Mouse (Mus musculus): Measurements from ENCODE around the gene Arhgap31. TPM values are rescaled to one million over a fixed set of nuclear protein-coding genes. Genes with fewer than 3 reads are reported as not detected.

Arhgap31 gene
- 14.2 TPM for polyA plus RNA-seq (2014; fragmentation: Illumina TruSeq; extraction: RNeasy Lipid Tissue Mini Kit (QIAGEN cat#74804); ENCODE audit: low read depth, low replicate concordance)

DNA sequence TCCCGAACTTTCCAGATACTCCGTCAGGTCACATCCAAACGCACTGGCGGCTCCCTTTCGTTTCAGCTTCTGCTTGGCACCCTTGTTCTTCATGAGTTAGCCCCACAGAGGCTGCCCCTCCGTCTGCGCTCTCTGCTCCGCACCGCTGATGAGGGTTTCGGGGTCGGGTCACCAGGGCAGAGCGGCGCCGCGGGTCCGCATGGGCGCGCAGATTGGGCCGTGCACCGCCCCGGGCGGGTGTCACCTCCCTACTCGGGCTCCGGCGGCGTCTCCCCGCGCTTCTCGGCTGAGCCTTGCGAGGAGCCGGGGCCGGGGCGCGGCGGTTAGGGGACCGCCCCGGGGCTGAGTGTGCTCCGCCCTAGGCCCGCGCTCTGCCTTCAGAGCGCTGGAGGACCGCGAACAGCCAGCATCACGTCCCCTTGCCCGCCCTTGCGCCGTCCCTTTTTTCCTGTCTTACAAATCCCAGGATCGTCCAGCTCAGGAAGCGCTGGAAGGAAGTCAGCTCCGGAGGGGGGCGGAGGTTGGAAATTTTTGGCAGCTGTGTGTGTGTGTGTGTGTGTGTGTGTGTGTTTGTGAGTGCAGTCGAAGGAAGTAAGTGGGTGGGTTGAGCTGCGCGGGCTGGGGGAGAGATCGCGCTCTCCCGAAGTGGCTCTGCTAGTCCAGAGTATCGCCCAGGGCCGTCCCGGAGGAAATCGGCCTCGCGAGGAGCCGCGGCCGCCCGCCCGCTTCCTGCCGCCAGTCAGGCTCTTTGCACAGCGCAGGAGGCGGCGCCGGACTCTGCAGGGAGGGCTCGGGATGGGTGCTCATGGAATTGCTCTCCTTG is at the start of gene Arhgap31:
TSS of gene Arhgap31 (minus strand) at position 694 of the 823 bp plus-strand sequence.

DNA sequence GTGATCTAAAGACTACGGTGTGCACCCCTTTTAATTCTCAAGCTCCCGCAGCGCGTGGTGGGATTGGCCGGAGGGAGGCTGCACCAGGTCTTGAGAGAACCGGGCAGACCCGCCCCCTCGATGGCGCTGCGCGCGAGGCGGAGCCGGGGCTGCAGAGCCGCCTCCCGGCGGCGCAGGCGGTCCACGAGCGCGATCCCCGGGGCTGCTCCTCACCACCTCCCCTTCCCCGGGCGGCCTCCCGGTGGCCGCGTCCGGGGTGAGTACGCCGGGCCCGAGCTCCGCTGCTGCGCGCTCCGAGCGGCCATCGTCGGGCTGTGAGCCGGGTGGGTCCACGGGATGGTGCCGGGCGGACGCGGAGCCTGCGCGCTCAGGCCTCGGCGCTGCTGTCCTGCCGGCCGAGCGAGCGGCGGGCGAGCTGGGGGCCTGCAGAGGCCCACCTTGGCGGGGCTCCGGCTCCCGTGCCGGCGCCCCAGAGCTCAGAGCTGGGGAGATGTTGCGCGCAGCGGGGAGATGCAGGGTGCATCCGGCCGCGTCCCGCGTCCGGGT is 29.1 kb upstream of the Arhgap31 start, which contains the start of gene B4galt4:
TSS of gene B4galt4 (plus strand) at position 152 of the 546 bp plus-strand sequence.

GRCm38 (mm10) chr16:38558221-38558748 is 154.8 kb downstream of the Arhgap31 start, which contains the start of gene Tmem39a:
Gene Tmem39a, plus strand, starts transcription at chr16:38558698.

DNA sequence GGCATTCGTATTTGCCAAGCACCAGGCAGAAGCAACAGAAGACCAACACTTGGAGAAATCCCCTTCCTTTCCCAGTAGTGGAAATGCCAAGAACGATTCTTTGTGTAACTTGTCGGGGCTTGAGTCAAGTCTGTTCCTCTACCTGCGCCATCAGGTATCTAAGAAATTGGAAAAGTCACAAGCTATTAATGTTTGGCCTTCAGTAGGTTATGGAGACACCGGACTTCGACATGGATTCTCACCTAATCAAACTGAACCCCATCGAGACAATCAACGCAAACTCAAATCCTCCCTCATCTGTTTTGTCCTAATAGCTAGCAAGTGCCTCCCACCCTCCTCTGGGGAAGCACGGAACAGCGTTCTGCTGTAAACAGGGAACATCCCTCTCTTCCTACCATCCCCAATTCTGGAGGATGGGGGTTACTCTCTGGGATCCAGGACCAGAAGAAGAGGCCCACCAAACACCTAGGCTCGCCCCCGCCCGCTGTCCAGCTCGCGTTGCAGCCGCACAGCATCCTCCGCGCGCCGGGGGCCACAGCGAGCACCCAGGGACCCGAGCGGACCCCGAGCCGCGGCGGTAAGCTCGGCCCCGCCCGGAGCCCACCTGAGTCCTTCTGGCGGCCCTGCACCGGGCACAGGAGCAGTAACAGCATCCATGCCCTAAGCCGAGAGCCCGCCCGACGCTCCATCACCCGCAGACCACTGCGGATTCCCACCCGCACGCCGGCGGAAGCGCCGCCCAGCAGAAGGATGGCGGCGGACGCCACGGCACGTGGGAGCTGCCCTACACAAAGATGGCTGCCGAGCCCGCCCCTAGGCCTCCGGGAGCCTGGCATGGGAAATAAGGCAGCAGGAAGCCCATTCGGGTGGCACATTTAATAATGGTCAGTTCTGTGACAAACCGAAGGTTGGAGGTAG is 163.3 kb downstream of the Arhgap31 start, which contains the start of gene Poglut1:
TSS of gene Poglut1 (minus strand) at position 780 of the 918 bp plus-strand sequence.

Other genes starting within 250 kb of the Arhgap31 start
- 21.6 TPM for gene Timmdc1, start 190.6 kb downstream of the Arhgap31 start, polyA plus RNA-seq (2014; fragmentation: Illumina TruSeq; extraction: RNeasy Lipid Tissue Mini Kit (QIAGEN cat#74804); ENCODE audit: low read depth, low replicate concordance)
- gene Poglut1, start 163.0 kb downstream of the Arhgap31 start, polyA plus RNA-seq (2014; fragmentation: Illumina TruSeq; extraction: RNeasy Lipid Tissue Mini Kit (QIAGEN cat#74804); ENCODE audit: low read depth, low replicate concordance), result 70.3 TPM
- gene Tmem39a, start 154.6 kb downstream of the Arhgap31 start, polyA plus RNA-seq (2014; fragmentation: Illumina TruSeq; extraction: RNeasy Lipid Tissue Mini Kit (QIAGEN cat#74804); ENCODE audit: low read depth, low replicate concordance), result 57.7 TPM
- 23.0 TPM for gene B4galt4, start 29.0 kb upstream of the Arhgap31 start, polyA plus RNA-seq (2014; fragmentation: Illumina TruSeq; extraction: RNeasy Lipid Tissue Mini Kit (QIAGEN cat#74804); ENCODE audit: low read depth, low replicate concordance)
- gene Upk1b, start 87.1 kb upstream of the Arhgap31 start, polyA plus RNA-seq (2014; fragmentation: Illumina TruSeq; extraction: RNeasy Lipid Tissue Mini Kit (QIAGEN cat#74804); ENCODE audit: low read depth, low replicate concordance), result 1.5 TPM
- not detected for gene 4930435E12Rik, start 115.5 kb upstream of the Arhgap31 start, polyA plus RNA-seq (2014; fragmentation: Illumina TruSeq; extraction: RNeasy Lipid Tissue Mini Kit (QIAGEN cat#74804); ENCODE audit: low read depth, low replicate concordance)
- 21.7 TPM for gene Igsf11, start 179.4 kb upstream of the Arhgap31 start, polyA plus RNA-seq (2014; fragmentation: Illumina TruSeq; extraction: RNeasy Lipid Tissue Mini Kit (QIAGEN cat#74804); ENCODE audit: low read depth, low replicate concordance)